Mouse (Mus musculus): ENCODE measurements at regions not wholly inside any gene's neighbourhood (a gene's known extent, or its start where the extent isn't known, plus 50 kb on each side); places are given as distances from the start of the nearest gene placed in this dataset.

- TF ChIP-seq TCF3 (IDR thresholded peaks at IDR 0.05; ENCODE audit: insufficient read length, low read depth) (no peak), POLR2A (IDR thresholded peaks at IDR 0.05; ENCODE audit: insufficient read length, low read depth) (no peak), USF1 (IDR thresholded peaks at IDR 0.05; ENCODE audit: low read depth) (no peak), MYOD1 (IDR thresholded peaks at IDR 0.05; ENCODE audit: control insufficient read depth in 1 of 3, insufficient read length in 2 of 3, low read depth in 2 of 3) (no peak), POLR2AphosphoS2 (IDR thresholded peaks at IDR 0.05; ENCODE audit: insufficient read length, low read depth) (no peak), E2F4 (IDR thresholded peaks at IDR 0.05; ENCODE audit: insufficient read depth) (no peak), MAX (IDR thresholded peaks at IDR 0.05; ENCODE audit: low read depth) (no peak), MYOG (IDR thresholded peaks at IDR 0.05; ENCODE audit: control insufficient read depth in 1 of 3, insufficient read depth in 1 of 3, insufficient read length in 2 of 3, low read depth in 2 of 3) (no peak), CEBPB (IDR thresholded peaks at IDR 0.05; ENCODE audit: insufficient read depth, poor library complexity, severe bottlenecking) (no peak), REST (IDR thresholded peaks at IDR 0.05; ENCODE audit: insufficient read depth, insufficient read length) (no peak), TCF12 (IDR thresholded peaks at IDR 0.05; ENCODE audit: insufficient read depth, poor library complexity, severe bottlenecking) (no peak)
- Histone ChIP-seq H3ac (ENCODE audit: control insufficient read depth, insufficient read length) (no peak overlapping the region), H3K36me3 (ENCODE audit: control insufficient read depth, insufficient read depth) (no peaks in the 10 kb centered on the region), H3K79me2 (ENCODE audit: control insufficient read depth, insufficient read depth) (no peaks in the 10 kb centered on the region), H3K4me3 (no peak overlapping the region), H3K4me2 (ENCODE audit: low read depth) (peak overlapping the region; percentile 80), H3K27me3 (ENCODE audit: control insufficient read depth, insufficient read depth, insufficient read length) (no peaks in the 10 kb centered on the region)
Measured at GRCm38 (mm10) chr10:70799906-70800305, 144.1 kb upstream of the Phyhipl start.

GRCm38 (mm10) chr10:70799191-70799742 lies 143.5 kb upstream of the Phyhipl start:
- TF ChIP-seq CEBPB (IDR thresholded peaks at IDR 0.05; ENCODE audit: insufficient read depth, poor library complexity, severe bottlenecking) (peak; percentile 91), TCF12 (IDR thresholded peaks at IDR 0.05; ENCODE audit: insufficient read depth, poor library complexity, severe bottlenecking) (no peak), MYOD1 (IDR thresholded peaks at IDR 0.05; ENCODE audit: control insufficient read depth in 1 of 3, insufficient read length in 2 of 3, low read depth in 2 of 3) (peak in 1 of 3 experiments; percentile 16)
- Histone ChIP-seq H3ac (ENCODE audit: control insufficient read depth, insufficient read length) (no peak overlapping the region), H3K36me3 (ENCODE audit: control insufficient read depth, insufficient read depth) (no peaks in the 10 kb centered on the region), H3K4me2 (ENCODE audit: low read depth) (peak overlapping the region; percentile 80), H3K79me2 (ENCODE audit: control insufficient read depth, insufficient read depth) (no peaks in the 10 kb centered on the region), H3K4me3 (no peak overlapping the region), H3K27me3 (ENCODE audit: control insufficient read depth, insufficient read depth, insufficient read length) (no peaks in the 10 kb centered on the region)

GRCm38 (mm10) chr10:70788814-70789452 lies 133.2 kb upstream of the Phyhipl start:
- H3K4me3 ChIP-seq, result no peak overlapping the region
- no peak overlapping the region for H3ac ChIP-seq (ENCODE audit: control insufficient read depth, insufficient read length)
- no peaks in the 10 kb centered on the region for H3K79me2 ChIP-seq (ENCODE audit: control insufficient read depth, insufficient read depth)
- H3K36me3 ChIP-seq (ENCODE audit: control insufficient read depth, insufficient read depth), result no peaks in the 10 kb centered on the region
- no peaks in the 10 kb centered on the region for H3K27me3 ChIP-seq (ENCODE audit: control insufficient read depth, insufficient read depth, insufficient read length)
- H3K4me2 ChIP-seq (ENCODE audit: low read depth), result no peak overlapping the region
- TF ChIP-seq POLR2AphosphoS2 (IDR thresholded peaks at IDR 0.05; ENCODE audit: insufficient read length, low read depth) (no peak), MYOD1 (IDR thresholded peaks at IDR 0.05; ENCODE audit: control insufficient read depth in 1 of 3, insufficient read length in 2 of 3, low read depth in 2 of 3) (no peak), USF1 (IDR thresholded peaks at IDR 0.05; ENCODE audit: low read depth) (no peak), MYOG (IDR thresholded peaks at IDR 0.05; ENCODE audit: control insufficient read depth in 1 of 3, insufficient read depth in 1 of 3, insufficient read length in 2 of 3, low read depth in 2 of 3) (no peak), E2F4 (IDR thresholded peaks at IDR 0.05; ENCODE audit: insufficient read depth) (no peak), POLR2A (IDR thresholded peaks at IDR 0.05; ENCODE audit: insufficient read length, low read depth) (no peak), MAX (IDR thresholded peaks at IDR 0.05; ENCODE audit: low read depth) (no peak), TCF3 (IDR thresholded peaks at IDR 0.05; ENCODE audit: insufficient read length, low read depth) (no peak), SRF (IDR thresholded peaks at IDR 0.05; ENCODE audit: control insufficient read depth, insufficient read length, low read depth) (no peak), REST (IDR thresholded peaks at IDR 0.05; ENCODE audit: insufficient read depth, insufficient read length) (no peak), TCF12 (IDR thresholded peaks at IDR 0.05; ENCODE audit: insufficient read depth, poor library complexity, severe bottlenecking) (no peak), CEBPB (IDR thresholded peaks at IDR 0.05; ENCODE audit: insufficient read depth, poor library complexity, severe bottlenecking) (no peak)

GRCm38 (mm10) chr10:70781036-70781435 lies 125.3 kb upstream of the Phyhipl start:
- Histone ChIP-seq H3K79me2 (ENCODE audit: control insufficient read depth, insufficient read depth) (no peaks in the 10 kb centered on the region), H3K36me3 (ENCODE audit: control insufficient read depth, insufficient read depth) (no peaks in the 10 kb centered on the region), H3ac (ENCODE audit: control insufficient read depth, insufficient read length) (no peak overlapping the region), H3K27me3 (ENCODE audit: control insufficient read depth, insufficient read depth, insufficient read length) (no peaks in the 10 kb centered on the region), H3K4me3 (no peak overlapping the region), H3K4me2 (ENCODE audit: low read depth) (no peak overlapping the region)
- TF ChIP-seq MYOD1 (IDR thresholded peaks at IDR 0.05; ENCODE audit: control insufficient read depth in 1 of 3, insufficient read length in 2 of 3, low read depth in 2 of 3) (no peak), USF1 (IDR thresholded peaks at IDR 0.05; ENCODE audit: low read depth) (no peak), POLR2AphosphoS2 (IDR thresholded peaks at IDR 0.05; ENCODE audit: insufficient read length, low read depth) (no peak), CEBPB (IDR thresholded peaks at IDR 0.05; ENCODE audit: insufficient read depth, poor library complexity, severe bottlenecking) (no peak), MAX (IDR thresholded peaks at IDR 0.05; ENCODE audit: low read depth) (no peak), E2F4 (IDR thresholded peaks at IDR 0.05; ENCODE audit: insufficient read depth) (no peak), TCF3 (IDR thresholded peaks at IDR 0.05; ENCODE audit: insufficient read length, low read depth) (no peak), SRF (IDR thresholded peaks at IDR 0.05; ENCODE audit: control insufficient read depth, insufficient read length, low read depth) (no peak), TCF12 (IDR thresholded peaks at IDR 0.05; ENCODE audit: insufficient read depth, poor library complexity, severe bottlenecking) (no peak), POLR2A (IDR thresholded peaks at IDR 0.05; ENCODE audit: insufficient read length, low read depth) (no peak), MYOG (IDR thresholded peaks at IDR 0.05; ENCODE audit: control insufficient read depth in 1 of 3, insufficient read depth in 1 of 3, insufficient read length in 2 of 3, low read depth in 2 of 3) (no peak), REST (IDR thresholded peaks at IDR 0.05; ENCODE audit: insufficient read depth, insufficient read length) (no peak)
